Mouse (Mus musculus): ENCODE measurements around the gene Efhd1.

The Efhd1 gene

DNA sequence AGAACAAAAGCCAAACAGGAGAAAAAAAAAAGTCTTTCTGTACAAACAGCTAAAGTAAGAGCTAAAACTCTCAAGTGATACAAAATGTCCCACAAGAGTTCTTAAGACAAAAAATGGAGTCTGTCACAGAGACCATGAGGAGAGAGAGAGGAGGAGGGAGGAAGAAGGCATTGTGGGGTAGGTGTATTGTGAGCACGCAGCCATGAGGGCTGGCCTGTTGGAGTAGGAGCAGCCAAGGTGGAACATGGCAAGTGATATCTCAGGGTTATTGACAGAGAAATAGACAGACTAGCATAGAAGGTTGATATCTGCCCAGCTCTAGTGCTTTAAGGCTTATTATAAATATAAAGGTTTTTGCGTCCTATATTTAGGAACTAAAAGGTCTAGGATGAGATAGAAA is 48.5 kb downstream of the Efhd1 start:
- DNase-seq: no peak

DNA sequence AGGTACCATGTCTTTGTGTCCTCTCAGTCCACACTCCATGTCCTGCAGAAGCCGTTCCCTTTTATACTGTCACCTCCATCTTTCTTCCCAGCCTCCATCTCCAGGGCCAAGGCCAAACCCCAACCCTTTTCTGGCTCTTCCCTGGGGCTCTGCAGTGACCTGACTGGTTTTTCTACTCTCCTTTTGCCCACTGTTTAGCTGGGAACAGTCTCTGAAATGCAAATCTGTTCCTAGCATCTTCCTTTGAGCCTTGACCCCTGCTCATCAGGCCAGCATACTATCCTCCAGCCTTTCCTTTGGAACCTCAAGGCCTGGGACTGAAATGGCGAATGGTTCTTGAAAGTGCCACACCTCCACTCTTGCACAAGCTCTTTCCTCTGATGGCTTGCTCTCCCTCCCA is 49.0 kb downstream of the Efhd1 start:
- DNase-seq: no peak

DNA sequence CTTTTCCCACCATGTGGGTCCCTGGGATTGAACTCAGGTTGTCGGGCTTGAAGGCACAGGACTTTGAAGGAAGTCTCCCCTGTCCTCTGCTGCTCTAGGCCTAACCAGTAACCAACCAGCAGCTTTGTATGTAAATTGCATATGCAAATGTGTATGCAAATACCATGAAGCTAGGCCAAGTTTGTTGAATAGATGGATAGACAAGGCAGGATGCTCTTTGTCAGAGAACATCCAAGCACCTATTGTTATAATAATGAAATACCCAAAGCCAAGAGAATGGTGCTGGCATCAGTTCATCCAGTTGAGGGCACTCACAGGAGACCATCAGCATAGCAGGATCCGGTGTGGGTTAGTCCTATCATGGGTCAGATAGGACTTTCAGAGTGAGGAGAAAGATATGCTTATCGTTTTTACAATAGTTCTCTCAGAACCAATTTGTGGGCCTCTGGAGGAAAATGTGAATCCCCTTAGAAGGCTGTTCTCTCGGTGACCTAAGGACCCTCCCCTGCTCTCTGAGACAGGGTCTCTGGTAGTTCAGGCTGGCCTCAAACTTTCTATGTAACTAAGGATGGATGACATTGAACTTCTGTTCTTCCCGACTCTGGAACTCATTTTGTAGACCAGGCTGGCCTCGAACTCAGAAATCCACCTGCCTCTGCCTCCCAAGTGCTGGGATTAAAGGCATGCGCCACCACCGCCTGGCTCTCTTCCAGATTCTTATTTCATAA is 49.8 kb downstream of the Efhd1 start:
- no peak for DNase-seq

DNA sequence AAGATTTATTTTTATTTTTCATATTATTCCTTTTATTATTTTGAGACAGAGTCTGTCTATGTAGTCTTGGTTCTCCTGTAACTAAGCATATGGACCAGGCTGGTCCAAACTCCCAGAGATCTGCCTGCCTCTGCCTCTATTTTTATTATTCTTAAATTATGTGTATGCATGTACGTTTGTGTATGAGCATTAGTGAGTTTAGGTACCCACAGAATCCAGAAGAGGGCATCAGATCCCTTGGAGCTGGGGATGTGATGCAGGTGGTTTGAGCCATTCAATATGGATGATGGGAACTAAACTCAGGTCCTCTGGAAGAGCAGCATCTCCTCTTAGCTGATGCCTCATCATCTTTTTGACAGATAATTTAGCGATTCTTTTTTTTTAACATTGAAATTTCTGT is 51.3 kb downstream of the Efhd1 start:
- DNase-seq: no peak

DNA sequence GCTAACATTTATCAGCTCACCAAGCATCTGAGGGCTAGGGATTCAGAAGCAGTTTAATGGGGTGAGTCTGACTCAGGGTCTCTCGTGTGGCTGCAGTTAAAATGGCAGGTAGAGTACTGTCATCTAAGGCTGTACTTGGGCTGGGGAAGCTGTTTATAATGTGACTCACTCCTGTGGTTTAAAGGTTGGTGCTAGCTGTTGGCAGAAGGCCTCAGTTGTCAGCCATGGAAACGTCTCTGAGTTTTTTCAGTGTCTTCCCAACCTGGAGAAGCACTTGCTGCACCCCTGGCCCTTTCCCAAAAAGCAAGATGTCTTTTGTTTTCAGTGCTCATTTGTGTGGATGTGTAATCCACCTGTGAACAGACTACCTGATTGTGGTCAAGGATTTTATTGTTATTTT is 51.7 kb downstream of the Efhd1 start:
- no peak for DNase-seq

DNA sequence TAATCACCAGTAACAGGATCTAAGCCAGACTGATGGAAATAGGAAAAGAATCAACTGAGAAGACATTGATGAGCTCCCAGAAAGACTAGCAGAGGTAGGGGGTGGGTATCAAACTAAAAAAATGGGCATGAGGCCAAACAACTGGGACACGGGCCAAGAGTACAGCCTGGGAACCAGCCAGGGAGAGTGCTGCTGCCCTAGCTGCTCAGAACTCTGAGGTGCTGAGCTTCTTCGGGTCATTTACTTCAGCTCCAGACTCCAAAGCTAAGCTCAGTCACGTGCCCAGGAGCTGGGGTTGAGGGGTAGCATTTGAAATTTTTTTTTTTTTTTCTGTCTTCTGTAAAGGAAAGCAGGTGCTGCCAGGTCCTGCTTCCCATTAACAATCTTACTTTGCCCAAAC is 52.5 kb downstream of the Efhd1 start:
- DNase-seq: no peak

DNA sequence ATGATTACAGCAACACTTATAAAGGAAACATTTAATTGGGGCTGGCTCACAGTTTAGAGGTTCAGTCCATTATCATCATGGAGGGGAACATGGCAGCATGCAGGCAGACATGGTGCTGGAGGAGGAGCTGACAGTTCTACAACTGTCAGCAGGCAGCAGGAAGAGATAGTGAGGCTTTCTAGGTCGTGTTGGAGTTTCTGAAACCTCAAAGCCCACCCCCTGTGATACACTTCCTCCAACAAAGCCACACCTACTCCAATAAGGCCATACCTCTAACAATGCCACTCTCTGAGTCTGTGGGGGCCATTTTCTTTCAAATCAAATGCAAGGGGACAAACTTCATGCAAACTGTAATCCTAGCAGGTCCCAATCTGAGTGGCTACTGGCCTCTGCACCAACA is 56.9 kb downstream of the Efhd1 start:
- no peak for DNase-seq

DNA sequence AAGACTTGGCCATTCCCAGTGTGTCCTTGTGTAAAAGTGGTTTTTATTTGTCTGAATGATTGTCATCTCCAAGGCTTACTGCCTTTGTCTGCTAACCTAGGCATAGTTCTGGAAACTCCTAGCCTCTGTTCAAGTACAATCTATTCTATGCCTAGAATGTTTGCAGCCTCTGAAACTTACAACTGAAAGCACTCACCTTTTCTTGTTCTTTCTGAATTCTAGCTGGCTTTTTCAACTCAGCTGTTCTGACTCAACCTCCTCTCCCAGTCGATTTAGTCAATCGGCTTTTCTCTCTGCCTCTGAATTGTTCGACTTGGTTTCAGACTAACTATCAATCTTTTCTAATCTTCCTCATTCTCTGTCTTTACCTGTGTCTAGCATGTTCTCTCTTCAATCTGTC is 58.6 kb downstream of the Efhd1 start:
- DNase-seq: no peak

DNA sequence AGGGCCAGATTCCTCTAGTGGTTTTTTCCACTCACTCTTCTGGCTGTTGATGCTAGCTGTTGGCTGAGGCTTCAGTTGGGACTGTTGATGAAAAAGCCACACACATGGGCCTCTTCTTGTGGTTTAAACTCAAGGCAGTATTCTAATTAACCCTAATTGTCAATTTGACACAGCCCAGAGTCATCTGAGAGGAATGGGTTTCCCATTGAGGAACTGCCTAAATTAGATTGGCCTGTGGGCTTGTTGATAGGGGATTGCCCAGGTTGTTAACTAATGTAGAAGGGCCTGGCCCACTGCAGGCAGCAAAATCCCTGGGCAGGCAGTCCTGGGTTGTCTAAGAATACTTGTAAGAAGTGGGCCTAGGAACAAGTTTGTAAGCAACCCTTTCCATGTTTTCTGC is 60.5 kb downstream of the Efhd1 start:
- no peak for DNase-seq

DNA sequence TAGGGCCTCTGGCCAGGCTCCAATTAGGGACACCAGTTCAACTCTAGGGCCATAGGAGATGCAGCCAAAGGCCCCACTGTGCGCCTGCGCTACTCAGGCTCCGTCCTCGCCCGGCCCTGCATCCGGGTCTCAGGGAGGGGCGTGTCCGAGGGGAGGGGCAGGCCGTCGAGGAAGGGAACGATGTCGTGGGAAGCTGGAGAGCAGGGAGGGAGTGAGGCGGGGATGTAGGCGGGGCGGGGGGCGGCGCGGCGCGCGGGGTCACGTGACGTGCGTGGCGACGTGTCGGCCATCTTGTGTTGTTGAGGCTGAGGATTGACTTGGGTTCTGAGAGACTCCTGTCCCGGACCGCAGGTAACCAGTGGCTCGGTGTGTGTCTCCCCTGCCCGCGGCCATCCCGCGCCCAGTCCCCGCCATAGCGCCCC is 62.6 kb downstream of the Efhd1 start, which contains the start of gene Gigyf2:
Gene Gigyf2 (plus strand): TSS at position 257 of the 422 bp plus-strand sequence.
- peak; percentile 97 for DNase-seq

DNA sequence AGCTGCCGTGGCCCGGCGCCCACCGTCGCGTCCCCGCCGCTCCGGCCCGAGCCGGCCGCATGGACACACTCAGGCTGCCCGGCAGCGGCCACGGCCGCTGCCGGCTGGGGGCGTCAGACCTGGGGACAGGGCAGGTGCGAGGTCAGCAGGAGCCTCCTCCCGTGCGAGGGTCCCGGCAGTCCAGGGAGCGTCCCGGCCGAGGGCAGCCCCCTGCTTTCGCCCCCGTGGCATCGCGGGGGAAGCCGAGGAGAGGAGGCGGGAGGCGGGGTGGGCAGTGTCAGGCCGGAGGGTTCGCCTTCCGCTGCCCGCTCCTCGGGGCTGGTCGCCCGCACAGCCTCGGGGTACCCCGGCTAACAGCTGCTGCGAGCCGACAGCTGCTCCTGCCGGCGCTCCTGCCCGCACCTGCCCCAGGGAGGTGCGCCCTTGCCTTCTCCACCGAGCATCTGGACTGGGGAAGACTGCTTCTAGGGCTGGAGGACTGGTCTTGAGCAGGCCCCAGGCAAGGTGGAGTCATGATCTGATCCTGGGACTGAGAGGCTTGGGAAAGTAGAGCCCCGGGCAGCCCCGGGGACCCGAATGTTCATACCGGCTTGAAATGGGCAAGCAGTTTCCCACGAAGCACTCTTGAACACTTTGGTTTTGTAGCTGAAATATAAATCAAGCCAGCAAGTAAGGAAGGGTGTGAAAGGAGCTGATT is 63.1 kb downstream of the Efhd1 start:
- DNase-seq: peak; percentile 59

DNA sequence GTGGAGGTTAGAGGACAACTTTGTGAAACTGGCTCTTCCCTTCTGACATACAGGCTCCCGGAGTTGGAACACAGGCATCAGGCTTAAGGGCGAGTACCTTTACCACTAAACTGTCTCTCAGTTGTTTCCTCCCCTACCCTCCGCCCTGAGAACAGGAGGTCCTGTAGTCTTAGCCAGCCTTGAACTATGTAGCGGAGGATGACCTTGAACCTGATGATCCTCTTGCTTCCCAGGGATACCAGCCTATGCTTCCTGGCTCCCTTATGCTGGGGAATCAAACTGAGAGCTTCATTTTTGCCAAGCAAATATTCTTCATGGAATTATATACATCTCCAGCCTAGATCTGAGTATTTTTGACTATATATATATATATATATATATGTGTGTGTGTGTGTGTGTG is 67.6 kb downstream of the Efhd1 start:
- DNase-seq: no peak

DNA sequence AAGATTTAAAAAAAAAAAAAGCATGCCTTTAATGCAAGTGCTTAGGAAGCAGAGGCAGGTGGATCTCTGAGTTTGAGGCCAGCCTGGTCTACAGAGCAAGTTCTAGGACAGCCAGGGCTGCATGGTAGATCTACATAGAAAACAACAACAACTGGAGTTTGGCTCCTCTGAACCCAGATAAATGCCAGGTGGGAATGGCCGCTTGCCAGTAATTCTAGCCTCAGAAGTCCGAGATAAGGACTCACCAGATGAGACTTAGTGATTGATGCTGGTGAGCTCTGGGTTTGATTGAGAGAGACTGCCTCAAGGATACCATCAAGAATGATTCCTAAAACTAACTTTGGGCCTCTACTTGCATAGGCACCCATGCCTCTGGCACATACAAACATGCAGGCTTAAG is 86.4 kb downstream of the Efhd1 start:
- DNase-seq: no peak

DNA sequence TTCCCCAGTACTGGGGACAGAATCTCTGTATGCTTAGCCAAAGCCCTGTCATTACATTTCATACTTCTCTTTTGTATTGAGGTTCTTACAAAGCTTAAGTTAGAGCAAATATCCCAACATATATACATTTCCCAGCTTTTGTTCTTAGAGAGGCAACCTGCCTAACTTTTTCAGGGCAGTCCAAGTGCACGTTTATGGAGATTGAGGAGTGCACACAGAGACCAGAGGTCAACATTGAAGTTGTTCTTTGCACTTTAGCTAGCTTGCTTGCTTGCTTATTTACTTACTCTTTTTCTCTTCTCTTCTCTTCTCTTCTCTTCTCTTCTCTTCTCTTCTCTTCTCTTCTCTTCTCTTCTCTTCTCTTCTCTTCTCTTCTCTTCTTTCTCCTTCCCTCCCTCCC is 96.1 kb downstream of the Efhd1 start:
- no peak for DNase-seq
